Mouse (Mus musculus) intestine, embryonic 14.5 days (tissue): ENCODE measurements around the gene Becn1. TPM values are rescaled to one million over a fixed set of nuclear protein-coding genes. Genes with fewer than 3 reads are reported as not detected.

Source experiments
- ATAC-seq: fragments of 200-750 bp; cut with Nextera tagmentation; replicated peaks from 2 replicates; pipeline ENCODE4 v1.8.0; 2017; ENCODE audit warnings: low read depth, moderate number of reproducible peaks, moderate TSS enrichment, moderate library complexity; ENCODE audit not compliant: low FRiP score, low TSS enrichment
- DNase-seq: peaks from one replicate; pipeline ENCODE4 v3.0.0-alpha.2; 2018; ENCODE audit warnings: low spot score
- H3K27ac ChIP-seq: fragments of 300-500 bp; sonication (generic); 2 replicates; pipeline ENCODE4 v1.5.1; 2014; ENCODE audit warnings: low read depth, mild to moderate bottlenecking, control low read depth
- H3K27me3 ChIP-seq: fragments of 300-500 bp; sonication (generic); replicated peaks from 2 replicates; pipeline ENCODE4 v1.6.1; 2014; ENCODE audit warnings: low read length, control low read depth; ENCODE audit not compliant: control insufficient read depth, insufficient read depth
- H3K36me3 ChIP-seq: fragments of 300-500 bp; sonication (generic); 2 replicates; pipeline ENCODE4 v1.6.1; 2014; ENCODE audit warnings: low read length, control low read depth; ENCODE audit not compliant: control insufficient read depth, insufficient read depth
- H3K4me1 ChIP-seq: fragments of 300-500 bp; sonication (generic); replicated peaks from 2 replicates; pipeline ENCODE4 v1.6.1; 2014; ENCODE audit warnings: low read length, control low read depth, mixed read lengths; ENCODE audit not compliant: control insufficient read depth, insufficient read depth
- H3K4me2 ChIP-seq: fragments of 300-500 bp; sonication (generic); 2 replicates; pipeline ENCODE4 v1.6.1; 2014; ENCODE audit warnings: low read length
- H3K4me3 ChIP-seq: fragments of 300-500 bp; sonication (generic); 2 replicates; pipeline ENCODE4 v1.5.1; 2014; ENCODE audit warnings: low read depth, low read length, control low read depth, mixed read lengths
- H3K9ac ChIP-seq: fragments of 300-500 bp; sonication (generic); 2 replicates; pipeline ENCODE4 v1.6.1; 2014; ENCODE audit warnings: mild to moderate bottlenecking, low read length
- H3K9me3 ChIP-seq: fragments of 300-500 bp; sonication (generic); 2 replicates; pipeline ENCODE4 v1.6.1; 2016; ENCODE audit warnings: low read length, control low read depth; ENCODE audit not compliant: control insufficient read depth
- WGBS: fragments of 180-500 bp; shearing (Covaris S2); extraction: QIAGEN DNeasy Blood & Tissue Kit; methylation state at CpG from one replicate; pipeline ENCODE4 v1.1.7; 2014; 5-methylcytosine and 5-hydroxymethylcytosine counted together
- polyA plus RNA-seq: library from polyadenylated mRNA; unstranded; fragments of >200 nt; fragmentation: Nextera tagmentation; extraction: Ambion mirVana; gene quantifications from 2 replicates; pipeline ENCODE4 v1.2.1, GENCODE M21; 2014

Gene Becn1
- 141 and 155 TPM in 2 replicates for polyA plus RNA-seq

GRCm38 (mm10) chr11:101302004-101302798, at the start of gene Becn1:
Gene Becn1 (minus strand): TSS chr11:101302286.
- H3K36me3 ChIP-seq: peaks cover 16% of the 10 kb centered on the region
- WGBS: 6% methylated on average over 39 of the region's 39 CpGs
- H3K9me3 ChIP-seq: no peaks in the 10 kb centered on the region
- H3K4me2 ChIP-seq: peak within 1 kb of the TSS; percentile 99
- peaks cover 10% of the 10 kb centered on the region for H3K4me1 ChIP-seq
- ATAC-seq (peak; percentile 96), DNase-seq (peak; percentile 99)
- no peaks in the 10 kb centered on the region for H3K27me3 ChIP-seq
- H3K4me3 ChIP-seq: peak within 1 kb of the TSS; percentile 96
- peak within 1 kb of the TSS; percentile 82 for H3K9ac ChIP-seq
- peak within 1 kb of the TSS; percentile 43 for H3K27ac ChIP-seq

- Histone ChIP-seq H3K4me1 (peaks cover 3% of the 10 kb centered on the region; the same call in 1 of the 2 replicates), H3K27me3 (no peaks in the 10 kb centered on the region), H3K9ac (no peak overlapping the region), H3K9me3 (no peaks in the 10 kb centered on the region), H3K27ac (no peak overlapping the region), H3K4me2 (no peak overlapping the region), H3K36me3 (no peaks in the 10 kb centered on the region), H3K4me3 (no peak overlapping the region)
- ATAC-seq: no peak
- WGBS: 59% methylated on average over 3 of the region's 3 CpGs
- no peak for DNase-seq
Measured at GRCm38 (mm10) chr11:101351721-101352111, 49.6 kb upstream of the Becn1 start.

- Histone ChIP-seq H3K4me2 (no peak overlapping the region), H3K4me3 (no peak overlapping the region), H3K9me3 (no peaks in the 10 kb centered on the region), H3K36me3 (no peaks in the 10 kb centered on the region), H3K4me1 (peaks cover 3% of the 10 kb centered on the region; the same call in 1 of the 2 replicates), H3K9ac (no peak overlapping the region), H3K27ac (no peak overlapping the region), H3K27me3 (no peaks in the 10 kb centered on the region)
- WGBS: 49% methylated on average over 11 of the region's 11 CpGs
- ATAC-seq (no peak; the same call in 1 of the 2 replicates), DNase-seq (no peak)
Measured at GRCm38 (mm10) chr11:101351100-101351720, 49.1 kb upstream of the Becn1 start.

DNA sequence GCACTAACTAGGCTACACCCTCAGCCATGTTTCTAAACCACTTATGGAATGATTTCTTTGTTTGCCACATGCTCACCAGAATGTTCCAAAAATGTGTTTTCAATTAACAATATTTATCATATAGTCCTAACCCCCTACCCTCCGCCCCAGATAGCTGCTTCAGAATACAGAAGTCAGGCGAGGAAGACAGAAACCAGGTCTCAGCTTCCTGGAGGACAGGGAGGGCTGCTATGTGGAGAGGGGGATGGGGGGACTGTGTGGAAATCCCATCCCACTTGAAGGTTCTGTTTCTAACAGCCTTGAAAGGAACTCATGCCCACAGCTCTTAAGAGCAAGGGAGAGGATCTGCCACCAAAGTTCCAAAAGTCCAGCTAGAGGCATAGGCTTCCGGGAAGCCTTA, 47.1 kb upstream of the Becn1 start:
- H3K27ac ChIP-seq: no peak overlapping the region
- no peak overlapping the region for H3K9ac ChIP-seq
- ATAC-seq: no peak
- H3K4me1 ChIP-seq: peaks cover 3% of the 10 kb centered on the region; the same call in 1 of the 2 replicates
- H3K4me3 ChIP-seq: no peak overlapping the region
- H3K36me3 ChIP-seq: no peaks in the 10 kb centered on the region
- no peaks in the 10 kb centered on the region for H3K27me3 ChIP-seq
- DNase-seq: no peak
- 50% methylated on average over 3 of the region's 3 CpGs for WGBS
- H3K4me2 ChIP-seq: no peak overlapping the region
- no peaks in the 10 kb centered on the region for H3K9me3 ChIP-seq

- Histone ChIP-seq H3K27ac (no peak overlapping the region), H3K4me3 (no peak overlapping the region), H3K36me3 (no peaks in the 10 kb centered on the region), H3K4me1 (peaks cover 3% of the 10 kb centered on the region; the same call in 1 of the 2 replicates), H3K9me3 (no peaks in the 10 kb centered on the region), H3K9ac (no peak overlapping the region), H3K27me3 (no peaks in the 10 kb centered on the region), H3K4me2 (no peak overlapping the region)
- ATAC-seq: no peak
- DNase-seq: no peak
- 68% methylated on average over 7 of the region's 7 CpGs for WGBS
Measured at GRCm38 (mm10) chr11:101348774-101349173, 46.7 kb upstream of the Becn1 start.

DNA sequence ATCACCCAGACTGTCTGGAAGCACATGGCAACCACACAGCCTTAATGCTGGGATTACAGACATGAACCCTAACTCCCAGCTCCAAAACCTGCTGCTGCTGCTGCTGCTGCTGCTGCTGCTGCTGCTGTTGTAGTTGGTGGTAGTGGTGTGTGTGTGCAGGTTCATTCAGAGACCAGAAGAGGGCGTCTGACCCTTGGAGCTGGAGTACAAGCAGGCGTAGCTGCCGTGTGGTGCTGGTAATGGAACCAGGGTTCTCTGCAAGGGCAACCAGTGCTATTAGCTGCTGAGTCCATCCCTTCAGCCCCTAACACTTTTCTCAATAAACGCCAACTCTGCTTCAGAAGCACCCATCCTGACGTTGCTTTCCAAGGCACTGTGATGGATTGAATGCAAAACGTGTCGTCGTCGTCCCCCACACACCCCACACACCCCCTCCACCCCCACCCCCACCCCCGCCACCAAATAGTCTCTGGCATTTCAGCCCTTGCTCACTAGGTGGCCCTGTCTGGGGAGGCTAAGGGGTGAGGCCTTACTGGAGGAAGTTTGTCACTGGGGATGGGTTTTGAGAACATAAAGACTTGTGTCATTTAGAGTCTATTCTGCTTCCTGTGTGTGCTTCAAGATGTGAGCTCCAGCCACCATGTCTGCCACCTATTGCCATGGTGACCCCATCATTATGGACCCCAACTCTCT, 45.1 kb upstream of the Becn1 start:
- DNase-seq (no peak), ATAC-seq (no peak)
- Histone ChIP-seq H3K9ac (no peak overlapping the region), H3K4me1 (peaks cover 3% of the 10 kb centered on the region; the same call in 1 of the 2 replicates), H3K9me3 (no peaks in the 10 kb centered on the region), H3K4me2 (no peak overlapping the region), H3K27me3 (no peaks in the 10 kb centered on the region), H3K36me3 (no peaks in the 10 kb centered on the region), H3K4me3 (no peak overlapping the region), H3K27ac (no peak overlapping the region)
- WGBS: 72% methylated on average over 10 of the region's 10 CpGs

DNA sequence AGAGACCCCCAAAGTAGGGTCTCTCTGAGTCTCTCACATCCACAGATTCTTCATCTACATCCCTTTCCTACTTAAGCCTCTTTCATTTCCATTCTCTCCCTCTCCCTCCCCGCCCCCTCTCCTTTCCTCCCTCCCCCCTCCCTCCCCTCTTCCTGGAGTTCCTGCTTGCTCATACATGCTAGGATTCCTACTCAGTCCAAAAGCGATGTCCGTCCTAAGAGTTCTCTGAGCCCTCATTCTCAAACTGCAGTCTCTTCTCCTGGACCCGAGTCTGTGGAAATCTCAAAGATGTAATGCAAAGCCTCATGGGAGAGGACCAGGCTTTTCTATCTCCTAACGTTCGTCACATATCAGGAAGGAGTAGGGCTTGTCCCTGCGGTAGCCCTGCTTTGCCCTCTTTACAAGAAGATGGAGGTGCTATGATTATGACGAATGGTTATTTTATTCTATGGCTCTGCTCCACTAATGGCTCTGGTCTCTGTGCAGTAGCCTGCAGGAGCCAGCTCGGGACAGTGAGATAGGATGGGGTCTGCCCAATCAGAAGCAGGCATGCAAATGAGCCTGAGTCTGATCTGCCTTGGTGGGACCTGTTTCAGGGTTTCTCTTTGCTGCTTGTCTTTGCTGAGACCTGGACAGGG, 36.2 kb upstream of the Becn1 start:
- peak; percentile 73 for DNase-seq
- Histone ChIP-seq H3K9ac (no peak overlapping the region), H3K4me1 (peaks cover 27% of the 10 kb centered on the region), H3K27ac (peak overlapping the region; percentile 28), H3K4me2 (peak overlapping the region; percentile 50), H3K27me3 (no peaks in the 10 kb centered on the region), H3K9me3 (no peaks in the 10 kb centered on the region), H3K36me3 (no peaks in the 10 kb centered on the region), H3K4me3 (0 out of 2 replicates have a peak overlapping the region, but pooled peaks have one; percentile 3)
- WGBS: 2% methylated on average over 9 of the region's 9 CpGs
- peak; percentile 90 for ATAC-seq

- Histone ChIP-seq H3K27me3 (no peaks in the 10 kb centered on the region), H3K4me2 (no peak overlapping the region), H3K9ac (no peak overlapping the region), H3K4me1 (peaks cover 27% of the 10 kb centered on the region), H3K4me3 (no peak overlapping the region), H3K36me3 (no peaks in the 10 kb centered on the region), H3K27ac (no peak overlapping the region), H3K9me3 (no peaks in the 10 kb centered on the region)
- WGBS: 80% methylated on average over 9 of the region's 9 CpGs
- DNase-seq (no peak), ATAC-seq (no peak)
Measured at GRCm38 (mm10) chr11:101335685-101336084, 33.6 kb upstream of the Becn1 start.
